9 mouse cellular contexts compared by ENCODE assay signal in genomic region chr1:180919686-180920085, GRCm38 (mm10). TPM values are rescaled to one million over a fixed set of nuclear protein-coding genes. Genes with fewer than 3 reads are reported as not detected.
DNase-seq lines count a peak whose midpoint lies in the region; ATAC-seq and TF ChIP-seq lines count a peak whose summit lies in the region.
"Had no signal": no experiment of that assay in that cellular context is flagged by ENCODE, and none has a peak within 500 bp of the region (broad histone marks: within the 10 kb centered on the region; RNA-seq: fewer than 3 reads in every experiment).

No protein-coding gene starts in this region.

- intact Hi-C loops in gastrocnemius, adult 2 months (cut with DNase I) = no loop called here
- intact Hi-C loops in left cerebral cortex, postnatal 10 days (cut with DNase I) = no loop called here

- H3K9ac ChIP-seq in liver, embryonic 12.5 days = no peak overlapping the region
- H3K9ac ChIP-seq: limb, embryonic 12.5 days had no signal

- peaks cover 43% of the 10 kb centered on the region for H3K4me1 ChIP-seq in liver, embryonic 12.5 days

- DNase-seq in gastrocnemius, adult 2 months = peak; percentile 45
- DNase-seq in gastrocnemius, postnatal 4 days (ENCODE audit: low spot score in 2 of 2) = no peak
- peak; percentile 53 for DNase-seq in 3134 (ENCODE audit: extremely low read depth, insufficient read length, low spot score)
- peak; percentile 47 for DNase-seq in adrenal gland, adult 8-10 months
- no peak for DNase-seq in right cerebral cortex, adult 18-20 months
- DNase-seq in left cerebral cortex, postnatal 10 days (ENCODE audit: extremely low spot score in 1 of 2, low spot score in 2 of 2) = no peak
- no peak for DNase-seq in right cerebral cortex, postnatal 10 days (ENCODE audit: low spot score in 2 of 2)

- no peak overlapping the region for H3K4me2 ChIP-seq in liver, embryonic 12.5 days
- H3K4me2 ChIP-seq: limb, embryonic 12.5 days had no signal

- ATAC-seq in liver, embryonic 12.5 days = peak; percentile 72

- WGBS in liver, embryonic 12.5 days (ENCODE audit: insufficient replicate concordance) = 26% methylated on average over 8 of the region's 8 CpGs

- TF ChIP-seq CTCF in gastrocnemius, adult 2 months (IDR thresholded peaks at IDR 0.05) = peak; percentile 56

- H3K27ac ChIP-seq in gastrocnemius, adult 2 months = no peak overlapping the region
- H3K27ac ChIP-seq in liver, embryonic 12.5 days = no peak overlapping the region
- H3K27ac ChIP-seq: limb, embryonic 12.5 days had no signal

- no peak overlapping the region for H3K4me3 ChIP-seq in gastrocnemius, adult 2 months
- H3K4me3 ChIP-seq in liver, embryonic 12.5 days = no peak overlapping the region
- H3K4me3 ChIP-seq: limb, embryonic 12.5 days had no signal

- H3K27me3 ChIP-seq in liver, embryonic 12.5 days (replicated peaks) = peaks cover 5% of the 10 kb centered on the region; the same call in 1 of the 2 replicates
- H3K27me3 ChIP-seq: limb, embryonic 12.5 days had no signal

- no peaks in the 10 kb centered on the region for H3K36me3 ChIP-seq in liver, embryonic 12.5 days
- H3K36me3 ChIP-seq: limb, embryonic 12.5 days had no signal

- no peaks in the 10 kb centered on the region for H3K9me3 ChIP-seq in liver, embryonic 12.5 days (replicated peaks)
- H3K9me3 ChIP-seq: limb, embryonic 12.5 days had no signal

RNA-seq across cellular contexts. Expression of gene Lefty1, which starts 15.1 kb away (rescaled TPM):
- under 1 TPM; 0.22 to 0.33 TPM for total RNA-seq in gastrocnemius, adult 2 months (2021)
- 1 to 10 TPM in 1 of 2 experiments, under 1 TPM in 1; 0.96 to 1.5 TPM for total RNA-seq in gastrocnemius, postnatal 4 days (2021)
- 10 to 100 TPM in 3 of 4 experiments, 1 to 10 TPM in 1; 5.8 to 22.3 (median 14.0) TPM for total RNA-seq in adrenal gland, adult 8-10 months (2022)
- polyA plus RNA-seq in liver, embryonic 12.5 days (2016; fragmentation: Nextera tagmentation; extraction: Ambion mirVana) = 4.7 and 7.1 TPM in 2 replicates
- 1 to 10 TPM; 1.5 to 2.6 TPM for total RNA-seq in left cerebral cortex, postnatal 10 days (2021)

RNA-seq across cellular contexts. Expression of gene Pycr2, which starts 15.6 kb away (rescaled TPM):
- 10 to 100 TPM; 10.3 to 11.7 TPM for total RNA-seq in gastrocnemius, adult 2 months (2021)
- total RNA-seq in gastrocnemius, postnatal 4 days (2021) = 10 to 100 TPM; 24.1 to 27.0 TPM
- total RNA-seq in adrenal gland, adult 8-10 months (2022) = 10 to 100 TPM; 46.5 to 54.7 (median 50.7) TPM
- polyA plus RNA-seq in liver, embryonic 12.5 days (2016; fragmentation: Nextera tagmentation; extraction: Ambion mirVana) = 146 and 150 TPM in 2 replicates
- total RNA-seq in left cerebral cortex, postnatal 10 days (2021) = 10 to 100 TPM; 25.3 to 27.8 TPM

RNA-seq across cellular contexts. Expression of gene Tmem63a, which starts 22.5 kb away (rescaled TPM):
- 10 to 100 TPM; 13.9 to 14.5 TPM for total RNA-seq in gastrocnemius, adult 2 months (2021)
- 10 to 100 TPM; 15.3 to 17.3 TPM for total RNA-seq in gastrocnemius, postnatal 4 days (2021)
- total RNA-seq in adrenal gland, adult 8-10 months (2022) = 10 to 100 TPM; 79.6 to 95.9 (median 87.5) TPM
- 6.5 and 6.6 TPM in 2 replicates for polyA plus RNA-seq in liver, embryonic 12.5 days (2016; fragmentation: Nextera tagmentation; extraction: Ambion mirVana)
- 1 to 10 TPM; 4.2 to 5.3 TPM for total RNA-seq in left cerebral cortex, postnatal 10 days (2021)

RNA-seq across cellular contexts. Expression of gene Lefty2, which starts 26.8 kb away (rescaled TPM):
- total RNA-seq in gastrocnemius, adult 2 months (2021) = not detected
- total RNA-seq in gastrocnemius, postnatal 4 days (2021) = not detected
- total RNA-seq in adrenal gland, adult 8-10 months (2022) = 1 to 10 TPM; 1.1 to 3.0 (median 1.4) TPM
- not detected in 2 replicates for polyA plus RNA-seq in liver, embryonic 12.5 days (2016; fragmentation: Nextera tagmentation; extraction: Ambion mirVana)
- 10 to 100 TPM; 10.9 to 12.4 TPM for total RNA-seq in left cerebral cortex, postnatal 10 days (2021)
- polyA plus RNA-seq: limb, embryonic 12.5 days had no signal

Comparison
In these comparisons a context has a peak if more than half of its experiments do, and no peak if none do; other contexts are left out.
1. DNase-seq: peak in gastrocnemius, adult 2 months (single experiment), 3134 (single experiment) and adrenal gland, adult 8-10 months (single experiment); none in gastrocnemius, postnatal 4 days (0 of 2), right cerebral cortex, adult 18-20 months (single experiment), left cerebral cortex, postnatal 10 days (0 of 2) and right cerebral cortex, postnatal 10 days (0 of 2).
2. RNA of gene Tmem63a, which starts 22.5 kb away (total RNA-seq): 79.6 to 95.9 TPM in adrenal gland, adult 8-10 months; 15.3 to 17.3 TPM in gastrocnemius, postnatal 4 days, 13.9 to 14.5 TPM in gastrocnemius, adult 2 months and 4.2 to 5.3 TPM in left cerebral cortex, postnatal 10 days; every median in the first group is over 4 times any median in the second.